Mouse (Mus musculus): ENCODE results near the gene Sgo2a. TPM values are rescaled to one million over a fixed set of nuclear protein-coding genes. Genes with fewer than 3 reads are reported as not detected.
A peak's percentile ranks its signal among the peaks of the same experiment; 100 is the strongest.
"Not testable (repeated sequence)": the region's sequence is repeated elsewhere in the genome, so short reads cannot be mapped to it uniquely, and the experiment has no call there.

The Sgo2a gene
- polyA plus RNA-seq, 1 experiment from 2014 or later, result 11.3 TPM

DNA sequence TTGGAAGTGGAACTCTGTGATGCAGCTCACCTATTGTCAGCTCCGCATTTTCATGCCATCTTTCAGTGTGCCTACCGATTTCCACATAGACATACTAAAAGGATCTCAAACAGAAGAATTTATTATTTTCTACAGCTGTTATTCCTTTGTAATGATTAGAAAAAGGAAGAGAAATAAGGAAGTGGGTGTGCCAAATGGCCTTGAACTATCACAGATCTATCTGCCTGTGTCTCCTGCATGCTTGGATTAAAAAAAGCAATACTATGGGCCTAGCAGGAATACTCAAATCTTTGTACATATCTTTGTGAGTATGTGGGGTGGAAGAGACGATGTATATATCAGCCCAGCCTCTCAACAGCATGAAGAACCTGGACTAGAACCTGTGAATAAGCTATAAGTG, 18.9 kb upstream of the Sgo2a start:
- Histone ChIP-seq H3K9me3 (replicated peaks) (no peaks in the 10 kb centered on the region), H3K27ac (no peak overlapping the region), H3K4me2 (no peak overlapping the region), H3K36me3 (no peaks in the 10 kb centered on the region), H3K9ac (no peak overlapping the region), H3K4me3 (replicated peaks) (no peak overlapping the region), H3K27me3 (no peaks in the 10 kb centered on the region), H3K4me1 (replicated peaks) (no peaks in the 10 kb centered on the region)
- no peak for DNase-seq
- WGBS (ENCODE audit: insufficient replicate concordance), result 66% methylated on average over 3 of the region's 3 CpGs
- ATAC-seq (ENCODE audit: low read depth), result no peak

DNA sequence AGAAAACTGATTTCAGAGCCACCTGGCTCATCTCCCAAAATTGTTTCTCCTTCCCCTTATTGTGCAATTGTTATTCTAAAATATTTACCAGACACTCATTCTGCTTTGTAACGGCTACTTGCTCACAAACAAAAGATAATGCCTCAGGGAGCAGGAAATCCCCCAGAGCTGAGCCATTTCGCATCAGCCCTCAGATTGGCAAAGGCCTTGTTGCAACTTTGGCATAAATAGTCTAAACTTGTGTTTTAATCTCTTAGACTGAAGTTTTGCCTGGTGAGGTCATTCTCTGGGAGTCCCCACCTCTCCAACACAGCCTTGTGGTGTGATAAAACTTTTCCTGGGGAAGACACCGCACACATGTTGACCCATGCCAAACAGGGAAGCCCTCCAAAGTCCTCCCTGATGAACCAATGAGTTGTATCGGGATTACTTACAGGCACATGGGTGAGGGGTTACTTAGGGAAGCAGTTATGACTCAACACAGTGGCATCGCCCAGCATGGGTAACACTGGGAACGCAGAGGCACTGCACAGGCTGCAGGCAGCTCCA, 6.6 kb upstream of the Sgo2a start:
- ATAC-seq (ENCODE audit: low read depth), result no peak
- WGBS (ENCODE audit: insufficient replicate concordance), result 64% methylated on average over 6 of the region's 6 CpGs

DNA sequence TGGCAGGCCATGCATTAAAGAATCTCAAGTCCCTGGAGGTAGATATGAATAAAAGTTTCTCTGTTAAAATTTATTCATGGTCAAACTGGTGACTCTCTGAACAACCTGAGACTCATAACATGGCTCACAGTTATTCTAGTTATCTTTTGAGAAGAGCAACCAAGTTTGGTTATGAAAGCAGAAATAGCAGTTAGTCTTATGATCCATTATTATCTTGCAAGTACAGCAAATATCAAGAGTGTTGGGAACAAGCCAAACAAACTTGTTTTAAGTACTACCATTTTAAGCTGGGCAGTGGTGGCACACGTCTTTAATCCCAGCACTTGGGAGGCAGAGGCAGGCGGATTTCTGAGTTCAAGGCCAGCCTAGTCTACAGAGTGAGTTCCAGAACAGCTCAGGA, 4.5 kb upstream of the Sgo2a start:
- Histone ChIP-seq H3K4me1 (replicated peaks) (peaks cover 6% of the 10 kb centered on the region; the same call in 1 of the 2 replicates), H3K9me3 (replicated peaks) (no peaks in the 10 kb centered on the region), H3K4me2 (no peak overlapping the region), H3K27me3 (no peaks in the 10 kb centered on the region), H3K27ac (no peak overlapping the region), H3K9ac (no peak overlapping the region), H3K4me3 (replicated peaks) (no peak overlapping the region), H3K36me3 (no peaks in the 10 kb centered on the region)
- DNase-seq (no peak), ATAC-seq (ENCODE audit: low read depth) (no peak)
- 45% methylated on average over 2 of the region's 2 CpGs for WGBS (ENCODE audit: insufficient replicate concordance)

More for the DNA sequence above, 6.6 kb upstream of the Sgo2a start:
- Histone ChIP-seq H3K4me2 (no peak overlapping the region), H3K36me3 (no peaks in the 10 kb centered on the region), H3K4me3 (replicated peaks) (no peak overlapping the region), H3K9me3 (replicated peaks) (no peaks in the 10 kb centered on the region), H3K9ac (no peak overlapping the region), H3K27me3 (no peaks in the 10 kb centered on the region), H3K27ac (no peak overlapping the region), H3K4me1 (replicated peaks) (no peaks in the 10 kb centered on the region)
- no peak for DNase-seq

DNA sequence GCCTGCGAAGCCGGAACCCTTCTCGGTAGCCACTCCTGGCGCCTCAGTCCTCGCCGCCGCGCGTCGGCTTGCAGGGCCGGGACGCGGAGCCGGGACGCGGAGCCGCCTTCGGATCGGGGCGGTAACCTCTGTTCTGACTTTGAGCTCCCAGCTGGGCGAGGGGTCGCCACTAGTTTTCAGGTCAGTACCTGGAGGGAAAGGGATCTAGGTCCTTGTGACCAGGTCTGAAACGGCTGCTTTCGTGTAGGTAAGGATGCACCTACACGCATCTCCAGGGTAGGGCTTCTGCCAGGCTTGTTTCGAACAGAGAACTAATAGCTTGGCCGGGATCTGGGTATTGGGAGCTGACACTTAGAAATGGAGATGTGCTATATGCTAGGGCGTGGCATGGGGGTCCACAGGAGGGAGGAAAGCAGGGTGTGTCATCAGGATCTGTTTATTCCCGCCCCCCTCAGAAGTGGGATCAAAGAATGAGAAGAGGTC, 403 bp downstream of the Sgo2a start:
- Histone ChIP-seq H3K27me3 (no peaks in the 10 kb centered on the region), H3K36me3 (peaks cover 19% of the 10 kb centered on the region), H3K9me3 (replicated peaks) (no peaks in the 10 kb centered on the region), H3K27ac (peak overlapping the region; percentile 80), H3K9ac (peak overlapping the region; percentile 86), H3K4me2 (peak overlapping the region; percentile 90), H3K4me1 (replicated peaks) (peaks cover 23% of the 10 kb centered on the region), H3K4me3 (replicated peaks) (peak overlapping the region; percentile 81)
- DNase-seq, result no peak
- peak; percentile 88 for ATAC-seq (ENCODE audit: low read depth)
- WGBS (ENCODE audit: insufficient replicate concordance), result under 1% methylated on average over 29 of the region's 29 CpGs

DNA sequence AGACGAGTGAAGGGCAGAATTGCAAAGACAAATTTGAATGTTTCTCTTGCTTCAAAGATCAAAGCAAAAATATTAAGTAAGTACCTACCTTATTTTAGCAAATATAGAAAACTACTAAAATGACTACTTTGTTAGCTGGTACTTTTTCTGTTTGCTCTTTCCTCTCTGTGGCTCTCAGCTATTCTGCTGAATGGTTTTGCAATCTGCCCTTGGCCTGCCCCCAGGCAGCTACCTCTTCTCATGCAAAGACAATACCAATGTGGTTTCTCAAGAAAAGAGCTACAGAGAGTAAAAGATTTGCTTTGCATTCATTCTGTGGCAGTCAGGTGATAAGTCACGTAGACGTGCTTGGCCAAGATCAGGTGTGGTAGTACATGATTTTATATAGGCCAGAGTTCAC, 2.4 kb downstream of the Sgo2a start:
- Histone ChIP-seq H3K4me1 (replicated peaks) (peaks cover 23% of the 10 kb centered on the region), H3K36me3 (peaks cover 32% of the 10 kb centered on the region), H3K4me3 (replicated peaks) (peak overlapping the region; percentile 81; the same call in 1 of the 2 replicates), H3K4me2 (peak overlapping the region; percentile 90), H3K27me3 (no peaks in the 10 kb centered on the region), H3K9me3 (replicated peaks) (no peaks in the 10 kb centered on the region), H3K9ac (no peak overlapping the region), H3K27ac (no peak overlapping the region)
- no peak for ATAC-seq (ENCODE audit: low read depth)
- 78% methylated on average over 3 of the region's 3 CpGs for WGBS (ENCODE audit: insufficient replicate concordance)
- no peak for DNase-seq

DNA sequence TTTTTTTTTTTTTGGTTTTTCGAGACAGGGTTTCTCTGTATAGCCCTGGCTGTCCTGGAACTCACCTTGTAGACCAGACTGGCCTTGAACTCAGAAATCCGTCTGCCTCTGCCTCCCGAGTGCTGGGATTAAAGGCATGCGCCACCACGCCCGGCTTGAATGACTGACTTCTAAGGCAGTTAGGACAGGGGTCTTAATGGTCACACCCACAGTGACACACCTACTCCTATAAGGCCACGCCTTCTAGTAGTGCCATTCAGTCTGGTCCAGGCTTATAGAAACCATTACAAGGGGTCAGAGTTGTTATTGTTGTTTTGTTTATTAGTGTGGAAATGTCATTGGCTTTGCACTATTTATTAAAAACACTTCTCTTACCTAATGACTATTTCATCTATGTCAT, 10.6 kb downstream of the Sgo2a start:
- H3K27ac ChIP-seq; H3K4me1 ChIP-seq (replicated peaks); DNase-seq; H3K4me2 ChIP-seq; H3K9me3 ChIP-seq (replicated peaks); H3K4me3 ChIP-seq (replicated peaks); H3K9ac ChIP-seq; H3K27me3 ChIP-seq; ATAC-seq (ENCODE audit: low read depth): not testable (repeated sequence)
- WGBS (ENCODE audit: insufficient replicate concordance), result 87% methylated on average over 7 of the region's 7 CpGs
- H3K36me3 ChIP-seq, result peaks cover 42% of the 10 kb centered on the region

DNA sequence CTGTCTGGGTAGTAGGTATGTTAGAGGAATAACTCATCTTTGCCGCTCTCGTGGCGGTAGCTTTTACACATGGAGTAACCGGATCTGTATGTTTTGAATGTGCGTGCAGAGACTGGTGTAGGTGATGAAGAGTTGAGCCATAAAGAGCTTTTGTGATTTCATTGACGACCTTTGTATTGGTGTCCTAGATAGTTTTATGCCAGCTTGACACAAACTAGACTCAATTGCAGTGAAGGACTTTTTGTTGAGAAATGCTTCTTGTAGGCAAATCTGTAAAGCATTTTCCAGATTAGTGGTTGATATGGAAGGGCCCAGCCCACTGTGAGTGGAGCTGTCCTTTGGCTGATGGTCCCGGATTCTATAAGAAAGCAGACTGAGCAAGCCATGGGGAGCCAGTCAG, 23.1 kb downstream of the Sgo2a start, which contains the start of gene Kctd18:
TSS of gene Kctd18 (minus strand) at position 101 of the 400 bp plus-strand sequence.
- H3K27me3 ChIP-seq, result no peaks in the 10 kb centered on the region
- no peak within 1 kb of the TSS for H3K27ac ChIP-seq
- no peak for DNase-seq
- WGBS (ENCODE audit: insufficient replicate concordance), result 85% methylated on average over 7 of the region's 7 CpGs
- no peak within 1 kb of the TSS for H3K4me2 ChIP-seq
- H3K4me1 ChIP-seq (replicated peaks), result no peaks in the 10 kb centered on the region
- no peaks in the 10 kb centered on the region for H3K9me3 ChIP-seq (replicated peaks)
- H3K9ac ChIP-seq, result no peak within 1 kb of the TSS
- H3K36me3 ChIP-seq, result peaks cover 75% of the 10 kb centered on the region
- H3K4me3 ChIP-seq (replicated peaks), result no peak within 1 kb of the TSS
- no peak for ATAC-seq (ENCODE audit: low read depth)

DNA sequence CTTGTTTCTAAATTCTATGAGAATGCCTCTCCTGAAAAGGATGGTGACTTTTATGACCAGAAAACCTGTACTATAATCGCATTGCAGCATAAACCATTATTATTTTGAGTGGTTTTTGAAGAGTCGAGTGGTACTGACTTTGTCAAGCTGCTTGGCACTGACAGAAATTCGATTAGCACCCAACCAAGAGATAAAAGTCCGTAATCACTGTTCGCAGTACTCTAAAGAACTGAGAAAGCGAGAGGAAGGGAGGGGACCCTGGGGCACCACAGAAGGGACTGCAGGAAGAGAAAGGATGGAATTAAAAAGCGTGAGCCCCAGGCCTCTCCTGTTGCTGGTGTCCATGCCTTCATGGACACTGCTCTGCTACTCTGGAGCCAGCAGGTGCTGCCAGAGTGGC, 31.9 kb downstream of the Sgo2a start:
- H3K27me3 ChIP-seq, result no peaks in the 10 kb centered on the region
- peaks cover 43% of the 10 kb centered on the region for H3K4me1 ChIP-seq (replicated peaks)
- no peaks in the 10 kb centered on the region for H3K9me3 ChIP-seq (replicated peaks)
- H3K36me3 ChIP-seq, result peaks cover 19% of the 10 kb centered on the region
- DNase-seq, result no peak
- no peak overlapping the region; the same call in 1 of the 2 replicates for H3K27ac ChIP-seq
- H3K4me2 ChIP-seq, result peak overlapping the region; percentile 48
- WGBS (ENCODE audit: insufficient replicate concordance), result 19% methylated on average over 7 of the region's 7 CpGs
- peak; percentile 63 for ATAC-seq (ENCODE audit: low read depth)
- peak overlapping the region; percentile 12; the same call in 1 of the 2 replicates for H3K9ac ChIP-seq
- no peak overlapping the region for H3K4me3 ChIP-seq (replicated peaks)

DNA sequence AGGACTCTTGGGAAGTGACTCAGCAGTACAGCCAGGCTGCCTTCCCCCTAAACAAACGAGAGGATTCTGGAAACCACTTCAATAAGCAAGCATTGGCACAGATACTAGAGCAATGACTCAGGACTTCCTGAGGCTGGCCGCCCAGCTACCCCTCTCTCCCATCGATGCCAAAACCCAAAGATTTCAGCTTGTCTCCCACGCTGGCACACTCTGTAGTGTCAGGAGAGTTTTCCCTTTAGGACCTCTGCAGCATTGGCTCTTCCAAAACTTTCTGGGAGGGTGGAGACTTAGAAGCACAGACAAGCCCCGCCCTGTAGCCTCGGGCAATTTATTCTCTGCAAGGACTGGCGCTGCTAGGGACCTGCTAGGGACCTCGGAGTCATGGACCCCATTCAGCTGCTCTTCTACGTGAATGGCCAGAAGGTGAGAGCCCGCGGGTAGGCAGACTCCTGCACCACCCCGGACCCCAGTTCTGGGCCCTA, 33.9 kb downstream of the Sgo2a start, which contains the start of gene Aox1:
TSS of gene Aox1 (plus strand) at position 296 of the 482 bp plus-strand sequence.
- H3K4me1 ChIP-seq (replicated peaks), result peaks cover 43% of the 10 kb centered on the region
- no peaks in the 10 kb centered on the region for H3K27me3 ChIP-seq
- peak within 1 kb of the TSS; percentile 46 for H3K4me3 ChIP-seq (replicated peaks)
- ATAC-seq (ENCODE audit: low read depth) (peak; percentile 66), DNase-seq (peak; percentile 38)
- H3K27ac ChIP-seq, result no peak within 1 kb of the TSS; the same call in 1 of the 2 replicates
- H3K9me3 ChIP-seq (replicated peaks), result no peaks in the 10 kb centered on the region
- 3% methylated on average over 12 of the region's 12 CpGs for WGBS (ENCODE audit: insufficient replicate concordance)
- peak within 1 kb of the TSS; percentile 33; the same call in 1 of the 2 replicates for H3K9ac ChIP-seq
- peaks cover 6% of the 10 kb centered on the region for H3K36me3 ChIP-seq
- H3K4me2 ChIP-seq, result peak within 1 kb of the TSS; percentile 72

DNA sequence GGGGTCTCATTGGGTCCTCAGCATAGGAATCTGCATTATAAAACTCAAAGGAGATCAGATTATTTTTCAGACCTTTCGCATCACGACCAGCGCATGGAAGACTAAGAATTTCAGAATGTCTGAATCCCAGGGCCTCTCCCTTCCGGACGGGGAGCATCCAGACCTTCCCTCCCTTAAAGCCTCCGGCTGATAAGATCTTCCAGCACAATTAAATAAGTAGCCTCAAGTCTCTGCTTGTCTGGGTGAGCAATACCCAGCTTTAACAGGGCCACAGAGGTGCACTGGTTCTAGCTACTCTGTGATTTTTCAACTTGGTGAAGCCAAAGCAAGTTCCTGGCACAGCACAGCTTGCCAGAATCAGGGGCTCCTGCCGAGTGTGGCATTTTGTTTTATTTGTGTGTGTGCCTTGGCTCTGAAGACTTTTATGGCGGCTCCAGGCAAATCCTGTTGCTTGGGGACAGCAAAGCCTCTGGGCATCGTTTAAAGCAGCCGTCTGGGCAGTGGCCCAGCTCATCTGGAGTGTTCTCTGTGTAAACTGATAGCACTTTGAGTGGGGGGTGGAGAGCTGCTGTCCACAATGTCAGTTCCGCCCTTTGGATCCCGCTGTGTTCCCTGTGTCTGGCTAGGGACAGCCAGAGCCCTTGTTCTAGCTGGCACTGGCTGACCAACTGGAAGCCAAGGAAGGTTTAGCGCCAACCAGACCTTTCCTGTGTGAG, 34.5 kb downstream of the Sgo2a start:
- Histone ChIP-seq H3K27me3 (no peaks in the 10 kb centered on the region), H3K4me3 (replicated peaks) (peak overlapping the region; percentile 46), H3K4me2 (peak overlapping the region; percentile 72), H3K27ac (no peak overlapping the region), H3K4me1 (replicated peaks) (peaks cover 43% of the 10 kb centered on the region), H3K9ac (0 out of 2 replicates have a peak overlapping the region, but pooled peaks have one; percentile 33), H3K9me3 (replicated peaks) (no peaks in the 10 kb centered on the region), H3K36me3 (peaks cover 3% of the 10 kb centered on the region; the same call in 1 of the 2 replicates)
- DNase-seq, result no peak
- ATAC-seq (ENCODE audit: low read depth), result no peak; the same call in 1 of the 2 replicates
- 30% methylated on average over 13 of the region's 13 CpGs for WGBS (ENCODE audit: insufficient replicate concordance)

DNA sequence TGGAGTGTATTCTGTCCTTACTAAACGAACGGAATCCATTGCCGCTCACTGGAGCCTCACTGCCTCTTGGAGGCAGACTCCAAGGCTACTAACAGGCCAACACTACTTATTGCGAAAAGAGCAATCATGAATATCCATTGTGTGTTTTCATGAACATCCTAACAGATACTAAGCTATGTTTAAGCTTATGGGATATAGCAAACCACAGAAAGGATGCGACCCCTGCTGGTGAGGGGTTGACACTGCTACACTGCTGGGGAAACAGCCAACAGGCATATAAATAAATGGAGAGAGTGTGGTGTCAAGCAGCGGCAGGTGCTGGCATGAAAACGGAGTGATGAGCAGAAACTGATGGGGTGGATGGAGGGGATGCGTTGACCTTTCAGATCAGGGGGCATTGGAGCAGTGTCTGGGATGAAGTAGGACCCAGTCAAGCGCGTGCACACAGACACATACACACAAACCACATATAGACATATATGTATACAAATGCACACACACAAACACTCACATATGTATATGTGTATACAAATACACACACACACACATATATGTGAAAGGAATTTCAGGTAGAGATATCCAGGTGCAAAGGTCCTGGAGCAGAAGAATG, 35.5 kb downstream of the Sgo2a start:
- no peak overlapping the region for H3K9ac ChIP-seq
- no peaks in the 10 kb centered on the region for H3K27me3 ChIP-seq
- peaks cover 1% of the 10 kb centered on the region; the same call in 1 of the 2 replicates for H3K36me3 ChIP-seq
- DNase-seq (peak; percentile 51), ATAC-seq (ENCODE audit: low read depth) (no peak)
- H3K27ac ChIP-seq, result no peak overlapping the region
- 48% methylated on average over 10 of the region's 10 CpGs for WGBS (ENCODE audit: insufficient replicate concordance)
- H3K4me1 ChIP-seq (replicated peaks), result peaks cover 43% of the 10 kb centered on the region
- H3K4me3 ChIP-seq (replicated peaks), result no peak overlapping the region
- 0 out of 2 replicates have a peak overlapping the region, but pooled peaks have one; percentile 72 for H3K4me2 ChIP-seq
- no peaks in the 10 kb centered on the region for H3K9me3 ChIP-seq (replicated peaks)

Data from liver, embryonic 13.5 days (tissue).